Mouse (Mus musculus) hindbrain, embryonic 16.5 days (tissue): Measurements from ENCODE around the gene Gcnt1. TPM values are rescaled to one million over a fixed set of nuclear protein-coding genes. Genes with fewer than 3 reads are reported as not detected.

ENCODE experiments used
- ATAC-seq: fragments of 200-750 bp; cut with Nextera tagmentation; 2 replicates; pipeline ENCODE4 v1.8.0; 2017; ENCODE audit warnings: moderate TSS enrichment, moderate library complexity
- H3K27ac ChIP-seq: fragments of 300-500 bp; sonication (generic); 2 replicates; pipeline ENCODE4 v1.5.1; 2014; ENCODE audit warnings: low read depth, mild to moderate bottlenecking, control low read depth, low read length, moderate library complexity
- H3K27me3 ChIP-seq: fragments of 300-500 bp; sonication (generic); replicated peaks from 2 replicates; pipeline ENCODE4 v1.6.1; 2014; ENCODE audit warnings: low read length; ENCODE audit not compliant: control insufficient read depth, insufficient read depth
- H3K36me3 ChIP-seq: fragments of 300-500 bp; sonication (generic); 2 replicates; pipeline ENCODE4 v1.6.1; 2014; ENCODE audit warnings: mild to moderate bottlenecking, low read length, moderate library complexity, mixed read lengths; ENCODE audit not compliant: control insufficient read depth, insufficient read depth
- H3K4me1 ChIP-seq: fragments of 300-500 bp; sonication (generic); 2 replicates; pipeline ENCODE4 v1.6.1; 2014; ENCODE audit warnings: low read depth, low read length; ENCODE audit not compliant: control insufficient read depth, insufficient read depth
- H3K4me2 ChIP-seq: fragments of 300-500 bp; sonication (generic); 2 replicates; pipeline ENCODE4 v1.6.1; 2014; ENCODE audit warnings: mild to moderate bottlenecking, low read length, control low read depth, moderate library complexity
- H3K4me3 ChIP-seq: fragments of 300-500 bp; sonication (generic); 2 replicates; pipeline ENCODE4 v1.5.1; 2014; ENCODE audit warnings: mild to moderate bottlenecking, low read length, control low read depth, moderate library complexity
- H3K9ac ChIP-seq: fragments of 300-500 bp; sonication (generic); 2 replicates; pipeline ENCODE4 v1.6.1; 2014; ENCODE audit warnings: low read depth, mild to moderate bottlenecking, control low read depth, low read length, moderate library complexity
- H3K9me3 ChIP-seq: fragments of 300-500 bp; sonication (generic); 2 replicates; pipeline ENCODE4 v1.6.1; 2014; ENCODE audit warnings: mild to moderate bottlenecking, low read length, moderate library complexity; ENCODE audit not compliant: control insufficient read depth
- WGBS: fragments of 180-500 bp; shearing (Covaris S2); extraction: QIAGEN DNeasy Blood & Tissue Kit; methylation state at CpG from one replicate; pipeline ENCODE4 v1.1.7; 2014; 5-methylcytosine and 5-hydroxymethylcytosine counted together
- polyA plus RNA-seq: library from polyadenylated mRNA; unstranded; fragments of >200 nt; fragmentation: Nextera tagmentation; extraction: Ambion mirVana; gene quantifications from 2 replicates; pipeline ENCODE4 v1.2.1, GENCODE M21; 2015

Gene Gcnt1
- polyA plus RNA-seq, 1 experiment from 2014 or later, result 0.71 TPM

- Histone ChIP-seq H3K9ac (no peak overlapping the region), H3K4me3 (no peak overlapping the region), H3K4me2 (no peak overlapping the region), H3K4me1 (no peaks in the 10 kb centered on the region), H3K36me3 (no peaks in the 10 kb centered on the region), H3K9me3 (no peaks in the 10 kb centered on the region), H3K27ac (no peak overlapping the region), H3K27me3 (no peaks in the 10 kb centered on the region)
- WGBS, result 91% methylated on average over 7 of the region's 7 CpGs
- no peak for ATAC-seq
Observed at GRCm38 (mm10) chr19:17344881-17345280, 27.8 kb downstream of the Gcnt1 start.

DNA sequence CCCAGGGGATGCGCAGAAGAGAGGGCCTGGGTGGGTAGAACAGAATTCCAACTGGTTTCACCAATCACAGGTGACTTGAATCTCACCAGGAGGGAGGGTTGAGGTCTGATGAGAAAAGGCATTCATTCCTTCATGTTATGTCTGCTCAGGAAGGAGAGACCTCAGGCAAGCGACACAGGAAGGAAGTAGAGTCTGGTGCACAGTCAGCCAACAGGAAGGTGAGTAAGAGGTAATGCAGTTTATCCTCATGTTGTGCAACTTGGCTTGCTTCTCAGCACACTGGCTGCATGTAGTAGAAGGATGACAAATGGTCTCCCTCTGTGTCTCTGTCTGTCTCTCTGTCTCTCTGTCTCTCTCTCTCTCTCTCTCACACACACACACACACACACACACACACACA is 33.1 kb downstream of the Gcnt1 start:
- Histone ChIP-seq H3K4me1 (no peaks in the 10 kb centered on the region), H3K27me3 (no peaks in the 10 kb centered on the region), H3K27ac (no peak overlapping the region), H3K4me2 (no peak overlapping the region), H3K9me3 (no peaks in the 10 kb centered on the region), H3K4me3 (no peak overlapping the region), H3K9ac (no peak overlapping the region), H3K36me3 (no peaks in the 10 kb centered on the region)
- ATAC-seq, result no peak
- 95% methylated on average over 2 of the region's 2 CpGs for WGBS

DNA sequence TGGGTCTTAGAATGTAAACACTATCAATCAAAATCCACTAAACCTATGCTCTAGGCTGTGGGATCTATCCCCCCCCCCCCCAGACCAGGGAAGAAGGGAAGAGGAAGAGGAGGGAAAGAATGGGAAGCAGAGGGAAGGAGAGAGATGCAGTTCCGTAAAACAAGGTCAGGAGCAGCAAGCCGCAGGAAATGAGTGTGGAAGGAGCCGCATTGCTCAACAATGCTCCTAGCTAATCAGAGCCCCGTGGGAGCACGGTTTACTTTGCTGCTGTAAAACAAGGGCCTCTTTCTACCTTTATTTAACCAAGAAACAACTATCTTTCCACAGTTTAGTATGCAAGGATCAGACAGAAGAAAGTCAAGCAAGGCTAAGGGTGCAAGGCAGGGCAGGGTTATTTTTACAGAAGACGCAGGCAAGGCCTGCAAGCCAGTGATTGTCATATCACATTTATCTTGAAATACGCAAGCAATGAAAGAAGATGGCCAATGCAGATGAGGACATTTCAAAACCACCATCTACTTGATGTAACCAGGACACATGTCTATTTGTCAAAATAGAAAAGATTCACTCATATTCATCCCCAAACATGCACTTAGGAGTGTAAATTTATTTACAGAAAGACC is 35.5 kb downstream of the Gcnt1 start:
- Histone ChIP-seq H3K9me3 (no peaks in the 10 kb centered on the region), H3K4me3 (no peak overlapping the region), H3K4me1 (no peaks in the 10 kb centered on the region), H3K9ac (no peak overlapping the region), H3K27me3 (no peaks in the 10 kb centered on the region), H3K27ac (no peak overlapping the region), H3K4me2 (no peak overlapping the region), H3K36me3 (no peaks in the 10 kb centered on the region)
- 62% methylated on average over 7 of the region's 7 CpGs for WGBS
- no peak for ATAC-seq

- H3K36me3 ChIP-seq, result no peaks in the 10 kb centered on the region
- 57% methylated on average over 7 of the region's 7 CpGs for WGBS
- no peak overlapping the region for H3K9ac ChIP-seq
- H3K27me3 ChIP-seq, result no peaks in the 10 kb centered on the region
- H3K4me3 ChIP-seq, result no peak overlapping the region
- H3K4me2 ChIP-seq, result no peak overlapping the region
- no peaks in the 10 kb centered on the region for H3K4me1 ChIP-seq
- ATAC-seq, result peak; percentile 63; the same call in 1 of the 2 replicates
- no peaks in the 10 kb centered on the region for H3K9me3 ChIP-seq
- no peak overlapping the region for H3K27ac ChIP-seq
Observed at GRCm38 (mm10) chr19:17336646-17337045, 36.0 kb downstream of the Gcnt1 start.

DNA sequence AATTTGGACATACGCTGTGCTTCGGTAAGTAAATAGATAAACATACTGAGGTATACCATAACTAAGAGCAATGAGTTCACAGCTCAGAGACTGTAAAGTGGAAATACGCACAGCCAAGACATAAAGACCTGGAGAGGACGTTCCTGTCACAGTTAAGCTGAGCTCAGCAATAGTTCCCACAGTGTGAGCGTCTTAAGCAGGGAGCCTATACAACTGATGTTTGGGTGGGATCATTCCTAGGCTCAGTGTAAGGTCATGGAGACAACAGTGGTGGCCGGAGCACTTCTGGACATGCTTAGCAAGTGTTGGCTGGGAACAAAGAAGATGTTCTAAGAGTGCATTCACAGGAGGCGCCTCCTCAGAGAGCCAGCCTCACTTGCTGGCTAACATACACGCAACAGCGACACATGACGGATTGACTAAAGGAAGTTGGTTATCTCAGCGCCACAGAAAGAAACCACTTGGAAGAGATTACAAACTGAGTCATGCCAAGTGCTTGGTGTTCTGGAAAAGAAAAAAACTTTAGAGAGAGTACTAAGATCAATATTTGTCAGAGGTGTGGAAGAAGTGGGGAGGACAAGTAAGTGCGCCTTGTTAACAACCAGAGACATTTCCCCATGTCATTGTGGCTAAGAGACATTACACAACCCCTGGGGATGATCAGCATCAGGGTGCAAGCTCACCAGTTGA is 37.9 kb downstream of the Gcnt1 start:
- WGBS, result 91% methylated on average over 12 of the region's 12 CpGs
- Histone ChIP-seq H3K9me3 (no peaks in the 10 kb centered on the region), H3K4me3 (no peak overlapping the region), H3K27ac (no peak overlapping the region), H3K4me2 (no peak overlapping the region), H3K27me3 (no peaks in the 10 kb centered on the region), H3K4me1 (no peaks in the 10 kb centered on the region), H3K36me3 (no peaks in the 10 kb centered on the region), H3K9ac (no peak overlapping the region)
- no peak for ATAC-seq

- no peak for ATAC-seq
- Histone ChIP-seq H3K27me3 (no peaks in the 10 kb centered on the region), H3K36me3 (no peaks in the 10 kb centered on the region), H3K4me3 (no peak overlapping the region), H3K9me3 (no peaks in the 10 kb centered on the region), H3K27ac (no peak overlapping the region), H3K4me2 (no peak overlapping the region), H3K4me1 (no peaks in the 10 kb centered on the region), H3K9ac (no peak overlapping the region)
- WGBS, result 68% methylated on average over 7 of the region's 7 CpGs
Observed at GRCm38 (mm10) chr19:17333043-17333442, 39.6 kb downstream of the Gcnt1 start.

DNA sequence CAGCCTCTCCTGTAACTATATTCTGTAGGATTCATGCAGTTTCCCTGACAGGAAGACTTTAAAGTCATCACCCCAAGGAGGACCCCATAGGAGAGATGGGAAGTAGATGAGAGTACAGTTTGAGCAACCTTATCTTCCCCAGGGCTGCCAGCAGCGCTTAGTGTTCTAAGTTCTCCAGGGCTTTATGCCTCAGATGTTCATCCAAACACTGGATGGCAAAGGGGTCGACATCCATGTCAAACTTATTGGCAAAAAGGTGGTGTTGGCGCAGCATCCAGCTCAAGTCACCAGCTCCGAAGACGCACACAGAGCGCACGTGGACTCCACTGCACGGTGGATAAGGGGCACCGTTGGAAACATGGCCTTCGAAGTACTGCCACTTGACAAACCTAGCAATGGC is 43.7 kb downstream of the Gcnt1 start:
- Histone ChIP-seq H3K4me2 (no peak overlapping the region), H3K4me1 (no peaks in the 10 kb centered on the region), H3K27ac (no peak overlapping the region), H3K9me3 (no peaks in the 10 kb centered on the region), H3K4me3 (no peak overlapping the region), H3K36me3 (no peaks in the 10 kb centered on the region), H3K9ac (no peak overlapping the region), H3K27me3 (no peaks in the 10 kb centered on the region)
- 96% methylated on average over 10 of the region's 10 CpGs for WGBS
- ATAC-seq, result no peak

DNA sequence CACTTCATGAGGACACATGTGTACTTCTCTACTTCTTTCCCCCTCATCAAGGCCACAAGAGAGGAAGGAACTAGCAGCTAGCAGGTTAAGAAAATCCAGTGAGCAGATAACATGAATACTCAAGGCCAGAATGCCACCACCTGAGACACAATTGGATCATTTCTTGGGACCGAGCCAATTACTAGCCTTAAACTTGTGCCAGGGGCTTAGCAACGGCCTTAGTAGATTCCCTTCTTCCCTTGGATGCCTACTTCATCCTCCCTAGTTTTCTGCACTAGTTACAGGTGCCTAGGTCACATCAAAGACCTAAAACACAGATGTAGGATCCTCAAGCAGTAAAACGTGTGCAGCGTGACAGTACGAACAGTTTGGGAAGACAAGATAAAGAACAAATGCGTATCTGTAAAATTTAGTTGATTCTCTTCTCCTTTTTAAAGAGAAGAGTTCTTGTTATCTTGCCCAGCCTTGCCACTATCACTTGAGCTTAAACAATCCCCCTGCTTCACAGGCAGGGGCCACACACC is 44.7 kb downstream of the Gcnt1 start:
- H3K4me1 ChIP-seq, result no peaks in the 10 kb centered on the region
- H3K9me3 ChIP-seq, result no peaks in the 10 kb centered on the region
- H3K4me3 ChIP-seq, result no peak overlapping the region
- no peaks in the 10 kb centered on the region for H3K36me3 ChIP-seq
- no peak overlapping the region for H3K27ac ChIP-seq
- WGBS, result 91% methylated on average over 6 of the region's 6 CpGs
- H3K4me2 ChIP-seq, result no peak overlapping the region
- no peak for ATAC-seq
- H3K9ac ChIP-seq, result no peak overlapping the region
- no peaks in the 10 kb centered on the region for H3K27me3 ChIP-seq

- ATAC-seq, result no peak
- 88% methylated on average over 5 of the region's 5 CpGs for WGBS
- no peaks in the 10 kb centered on the region for H3K9me3 ChIP-seq
Observed at GRCm38 (mm10) chr19:17323689-17324241, 48.9 kb downstream of the Gcnt1 start.

More at GRCm38 (mm10) chr19:17323689-17324241, 48.9 kb downstream of the Gcnt1 start:
- Histone ChIP-seq H3K36me3 (no peaks in the 10 kb centered on the region), H3K4me1 (no peaks in the 10 kb centered on the region), H3K4me2 (no peak overlapping the region), H3K27me3 (no peaks in the 10 kb centered on the region), H3K27ac (no peak overlapping the region), H3K4me3 (no peak overlapping the region), H3K9ac (no peak overlapping the region)
